Mouse (Mus musculus) midbrain, embryonic 14.5 days (tissue): Measurements from ENCODE around the gene Fcho2. TPM values are rescaled to one million over a fixed set of nuclear protein-coding genes. Genes with fewer than 3 reads are reported as not detected.

Experiments used
- ATAC-seq: fragments of 200-750 bp; cut with Nextera tagmentation; 2 replicates; pipeline ENCODE4 v1.8.0; 2017; ENCODE audit warnings: moderate number of reproducible peaks, moderate library complexity; ENCODE audit not compliant: low FRiP score, low TSS enrichment
- DNase-seq: peaks from one replicate; pipeline ENCODE4 v3.0.0-alpha.2; 2015
- H3K27ac ChIP-seq: fragments of 300-500 bp; sonication (generic); replicated peaks from 2 replicates; pipeline ENCODE4 v1.5.1; 2014; ENCODE audit warnings: mild to moderate bottlenecking, low read depth, low read length, moderate library complexity
- H3K27me3 ChIP-seq: fragments of 300-500 bp; sonication (generic); 2 replicates; pipeline ENCODE4 v1.6.1; 2014; ENCODE audit warnings: low read length, control low read depth, mixed read lengths; ENCODE audit not compliant: control insufficient read depth, insufficient read depth
- H3K36me3 ChIP-seq: fragments of 300-500 bp; sonication (generic); 2 replicates; pipeline ENCODE4 v1.6.1; 2014; ENCODE audit warnings: low read length, control low read depth; ENCODE audit not compliant: control insufficient read depth, insufficient read depth
- H3K4me1 ChIP-seq: fragments of 300-500 bp; sonication (generic); 2 replicates; pipeline ENCODE4 v1.6.1; 2014; ENCODE audit warnings: mild to moderate bottlenecking, antibody characterized with exemption, low read length, control low read depth; ENCODE audit not compliant: control insufficient read depth, insufficient read depth
- H3K4me2 ChIP-seq: fragments of 300-500 bp; sonication (generic); 2 replicates; pipeline ENCODE4 v1.6.1; 2014; ENCODE audit warnings: mild to moderate bottlenecking, low read length, moderate library complexity
- H3K4me3 ChIP-seq: fragments of 300-500 bp; sonication (generic); replicated peaks from 2 replicates; pipeline ENCODE4 v1.5.1; 2014; ENCODE audit warnings: low read depth, low read length
- H3K9ac ChIP-seq: fragments of 300-500 bp; sonication (generic); replicated peaks from 2 replicates; pipeline ENCODE4 v1.6.1; 2014; ENCODE audit warnings: mild to moderate bottlenecking, low read length, moderate library complexity
- H3K9me3 ChIP-seq: fragments of 300-500 bp; sonication (generic); 2 replicates; pipeline ENCODE4 v1.6.1; 2016; ENCODE audit warnings: low read length, control low read depth, mixed read lengths; ENCODE audit not compliant: control insufficient read depth
- WGBS: fragments of 180-500 bp; shearing (Covaris S2); extraction: QIAGEN DNeasy Blood & Tissue Kit; methylation state at CpG from one replicate; pipeline ENCODE4 v1.1.7; 2014; 5-methylcytosine and 5-hydroxymethylcytosine counted together
- polyA plus RNA-seq: library from polyadenylated mRNA; unstranded; fragments of >200 nt; fragmentation: Nextera tagmentation; extraction: Ambion mirVana; gene quantifications from 2 replicates; pipeline ENCODE4 v1.2.1, GENCODE M21; 2014

The Fcho2 gene
- polyA plus RNA-seq, 1 experiment from 2014 or later: 23.6 TPM

- H3K4me2 ChIP-seq: no peak overlapping the region
- ATAC-seq (no peak), DNase-seq (peak; percentile 58)
- H3K36me3 ChIP-seq: no peaks in the 10 kb centered on the region
- H3K9ac ChIP-seq: no peak overlapping the region
- 0 out of 2 replicates have a peak, but pooled peaks cover 5% of the 10 kb centered on the region for H3K27me3 ChIP-seq
- 31% methylated on average over 9 of the region's 9 CpGs for WGBS
- H3K4me3 ChIP-seq: no peak overlapping the region
- H3K27ac ChIP-seq: no peak overlapping the region
- peaks cover 7% of the 10 kb centered on the region for H3K4me1 ChIP-seq
- no peaks in the 10 kb centered on the region for H3K9me3 ChIP-seq
These were observed 127.3 kb downstream of the Fcho2 start for GRCm38 (mm10) chr13:98687931-98688330.

GRCm38 (mm10) chr13:98684144-98684900, 130.9 kb downstream of the Fcho2 start:
- no peaks in the 10 kb centered on the region for H3K36me3 ChIP-seq
- H3K9ac ChIP-seq: no peak overlapping the region
- 86% methylated on average over 9 of the region's 9 CpGs for WGBS
- ATAC-seq: no peak
- H3K4me2 ChIP-seq: no peak overlapping the region
- no peak for DNase-seq
- H3K9me3 ChIP-seq: no peaks in the 10 kb centered on the region
- no peak overlapping the region for H3K4me3 ChIP-seq
- H3K4me1 ChIP-seq: peaks cover 7% of the 10 kb centered on the region
- no peaks in the 10 kb centered on the region for H3K27me3 ChIP-seq
- H3K27ac ChIP-seq: no peak overlapping the region

- no peak overlapping the region for H3K27ac ChIP-seq
- H3K4me3 ChIP-seq: no peak overlapping the region
- H3K4me1 ChIP-seq: peaks cover 7% of the 10 kb centered on the region
- 79% methylated on average over 2 of the region's 2 CpGs for WGBS
- no peak for DNase-seq
- H3K9me3 ChIP-seq: no peaks in the 10 kb centered on the region
- H3K4me2 ChIP-seq: no peak overlapping the region
- no peak for ATAC-seq
- no peak overlapping the region for H3K9ac ChIP-seq
- no peaks in the 10 kb centered on the region for H3K27me3 ChIP-seq
- no peaks in the 10 kb centered on the region for H3K36me3 ChIP-seq
These were observed 131.8 kb downstream of the Fcho2 start for GRCm38 (mm10) chr13:98683412-98683811.

DNA sequence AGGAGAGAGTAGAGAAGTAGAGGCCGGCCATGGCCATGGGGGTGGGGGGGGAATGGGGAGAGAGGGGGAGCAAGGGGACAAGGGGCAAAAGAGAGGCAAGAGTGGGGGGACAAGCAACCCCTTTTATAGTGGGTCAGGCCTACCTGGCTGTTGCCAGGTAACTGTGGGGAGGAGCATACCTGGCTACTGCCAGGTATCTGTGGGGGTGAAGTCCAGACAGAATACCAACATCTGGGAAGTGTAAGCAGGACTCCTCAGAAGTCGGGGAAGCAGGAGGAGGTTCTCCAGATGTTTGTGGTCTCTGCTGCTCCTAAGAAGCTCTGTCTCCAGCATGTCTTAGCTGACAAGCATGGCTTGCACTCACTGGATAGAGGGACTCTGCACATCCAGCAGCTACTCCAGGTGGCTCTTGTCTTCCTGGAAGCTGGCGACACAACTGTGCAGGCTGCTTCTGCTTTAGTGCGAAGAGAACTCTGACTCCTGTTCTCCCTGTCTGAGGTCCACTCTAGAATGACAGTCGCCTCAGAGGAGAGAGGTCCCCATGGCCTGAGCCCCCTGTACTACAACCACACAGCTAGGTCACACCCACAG, 134.7 kb downstream of the Fcho2 start:
- H3K9me3 ChIP-seq: no peaks in the 10 kb centered on the region
- H3K4me1 ChIP-seq: no peaks in the 10 kb centered on the region
- H3K27me3 ChIP-seq: no peaks in the 10 kb centered on the region
- DNase-seq: no peak
- WGBS: 90% methylated on average over 5 of the region's 5 CpGs
- H3K9ac ChIP-seq: no peak overlapping the region
- no peak overlapping the region for H3K4me2 ChIP-seq
- H3K4me3 ChIP-seq: no peak overlapping the region
- H3K27ac ChIP-seq: no peak overlapping the region
- ATAC-seq: no peak
- no peaks in the 10 kb centered on the region for H3K36me3 ChIP-seq

- no peak overlapping the region for H3K4me2 ChIP-seq
- no peaks in the 10 kb centered on the region for H3K27me3 ChIP-seq
- WGBS: 48% methylated on average over 4 of the region's 4 CpGs
- ATAC-seq: no peak
- no peak for DNase-seq
- H3K9me3 ChIP-seq: no peaks in the 10 kb centered on the region
- no peaks in the 10 kb centered on the region for H3K4me1 ChIP-seq
- H3K36me3 ChIP-seq: no peaks in the 10 kb centered on the region
- H3K27ac ChIP-seq: no peak overlapping the region
- H3K4me3 ChIP-seq: no peak overlapping the region
- H3K9ac ChIP-seq: no peak overlapping the region
These were observed 135.6 kb downstream of the Fcho2 start for GRCm38 (mm10) chr13:98679631-98680041.

DNA sequence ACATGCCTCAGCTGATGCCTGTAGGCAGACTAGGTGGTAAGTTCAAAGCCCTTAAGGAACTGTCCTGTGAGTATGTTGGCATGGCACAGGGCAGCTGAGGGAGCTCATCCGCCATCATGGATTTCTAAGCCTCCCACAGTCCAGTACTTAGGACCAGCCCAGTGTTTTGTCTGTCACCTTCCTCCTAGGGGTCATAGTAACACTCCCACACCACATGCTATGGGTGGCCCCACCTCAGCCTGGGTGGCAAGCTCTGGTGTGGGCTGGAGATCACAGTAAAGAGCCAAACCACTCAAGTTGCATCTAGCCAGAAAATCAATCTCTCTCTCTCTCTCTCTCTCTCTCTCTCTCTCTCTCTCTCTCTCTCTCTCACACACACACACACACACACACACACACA, 136.0 kb downstream of the Fcho2 start:
- Histone ChIP-seq H3K36me3 (no peaks in the 10 kb centered on the region), H3K4me2 (no peak overlapping the region), H3K4me3 (no peak overlapping the region), H3K4me1 (no peaks in the 10 kb centered on the region), H3K27me3 (no peaks in the 10 kb centered on the region), H3K9me3 (no peaks in the 10 kb centered on the region), H3K9ac (no peak overlapping the region), H3K27ac (no peak overlapping the region)
- 83% methylated on average over 1 of the region's 1 CpGs for WGBS
- ATAC-seq (no peak), DNase-seq (no peak)

DNA sequence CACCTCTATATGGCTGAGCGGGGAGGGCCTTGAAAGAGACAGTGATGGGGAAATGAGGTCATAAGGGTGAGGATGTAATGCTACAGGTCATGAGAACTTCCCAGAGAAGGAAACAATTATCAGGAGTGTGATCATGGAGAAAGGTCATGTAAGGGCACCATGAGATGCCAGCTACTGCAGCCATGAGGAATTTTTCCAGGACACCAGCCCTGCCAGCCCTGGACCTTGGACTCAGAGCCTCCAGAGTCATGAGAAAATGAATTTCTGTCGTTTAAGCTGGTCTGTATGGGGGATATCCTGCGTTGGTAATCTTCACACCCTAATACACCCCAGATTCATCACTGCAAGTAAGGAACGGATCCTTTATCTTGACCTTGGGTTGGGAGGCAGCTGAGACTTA, 141.3 kb downstream of the Fcho2 start:
- no peak overlapping the region for H3K4me3 ChIP-seq
- ATAC-seq (no peak), DNase-seq (no peak)
- H3K9me3 ChIP-seq: no peaks in the 10 kb centered on the region
- no peak overlapping the region for H3K27ac ChIP-seq
- H3K9ac ChIP-seq: no peak overlapping the region
- no peaks in the 10 kb centered on the region for H3K36me3 ChIP-seq
- no peak overlapping the region for H3K4me2 ChIP-seq
- H3K4me1 ChIP-seq: no peaks in the 10 kb centered on the region
- no peaks in the 10 kb centered on the region for H3K27me3 ChIP-seq
- 82% methylated on average over 4 of the region's 4 CpGs for WGBS
